Mouse (Mus musculus) myocyte (in vitro differentiated cells): Measurements from ENCODE around the gene Pabpn1. TPM values are rescaled to one million over a fixed set of nuclear protein-coding genes. Genes with fewer than 3 reads are reported as not detected.
A peak's percentile ranks its signal among the peaks of the same experiment; 100 is the strongest.

Source experiments
- H3K27me3 ChIP-seq: one replicate; pipeline ENCODE4 v1.6.1; 2011; ENCODE audit not compliant: control insufficient read depth, insufficient read depth, insufficient read length
- H3K36me3 ChIP-seq: one replicate; pipeline ENCODE4 v1.6.1; 2011; ENCODE audit not compliant: control insufficient read depth, insufficient read depth
- H3K4me2 ChIP-seq: one replicate; pipeline ENCODE4 v1.6.1; 2011; ENCODE audit warnings: low read depth, control low read depth
- H3K4me3 ChIP-seq: one replicate; pipeline ENCODE4 v1.5.1; 2011; ENCODE audit warnings: mild to moderate bottlenecking, control low read depth, moderate library complexity
- H3K79me2 ChIP-seq: one replicate; pipeline ENCODE4 v1.6.1; 2011; ENCODE audit not compliant: control insufficient read depth, insufficient read depth
- H3ac ChIP-seq: one replicate; pipeline ENCODE4 v1.6.1; 2011; ENCODE audit not compliant: control insufficient read depth, insufficient read length
- CEBPB ChIP-seq: IDR thresholded peaks from 2 replicates; pipeline ENCODE4 v1.6.1; 2011; ENCODE audit warnings: mild to moderate bottlenecking, moderate library complexity; ENCODE audit not compliant: poor library complexity, insufficient read depth, severe bottlenecking
- E2F4 ChIP-seq: IDR thresholded peaks from one replicate; pipeline ENCODE4 v1.6.1; 2011; ENCODE audit warnings: mild to moderate bottlenecking, control low read depth, moderate library complexity; ENCODE audit not compliant: insufficient read depth
- MAX ChIP-seq: IDR thresholded peaks from one replicate; pipeline ENCODE4 v1.6.1; 2011; ENCODE audit warnings: low read depth, mild to moderate bottlenecking, control low read depth
- MYOD1 ChIP-seq, 3 experiments: IDR thresholded peaks; one replicate each; pipeline ENCODE4 v1.6.1; 2011; ENCODE audit warnings: control low read depth in 2 of 3, low read depth in 2 of 3, mild to moderate bottlenecking in 2 of 3, moderate library complexity in 1 of 3; ENCODE audit not compliant: insufficient read length in 2 of 3, control insufficient read depth in 1 of 3
- MYOG ChIP-seq, 3 experiments: IDR thresholded peaks; one replicate each; pipeline ENCODE4 v1.6.1; 2011; ENCODE audit warnings: control low read depth in 2 of 3, low read depth in 2 of 3, mild to moderate bottlenecking in 2 of 3; ENCODE audit not compliant: insufficient read length in 2 of 3, control insufficient read depth in 1 of 3, insufficient read depth in 1 of 3
- POLR2A ChIP-seq: IDR thresholded peaks from one replicate; pipeline ENCODE4 v1.6.1; 2011; ENCODE audit warnings: low read depth, mild to moderate bottlenecking, control low read depth, moderate library complexity; ENCODE audit not compliant: insufficient read length
- POLR2AphosphoS2 ChIP-seq: IDR thresholded peaks from one replicate; pipeline ENCODE4 v1.6.1; 2011; ENCODE audit warnings: low read depth, control low read depth; ENCODE audit not compliant: insufficient read length
- REST ChIP-seq: IDR thresholded peaks from one replicate; pipeline ENCODE4 v1.6.1; 2011; ENCODE audit warnings: mild to moderate bottlenecking, control low read depth, moderate library complexity; ENCODE audit not compliant: insufficient read depth, insufficient read length
- SRF ChIP-seq: IDR thresholded peaks from one replicate; pipeline ENCODE4 v1.6.1; 2011; ENCODE audit warnings: low read depth; ENCODE audit not compliant: control insufficient read depth, insufficient read length
- TCF12 ChIP-seq: IDR thresholded peaks from one replicate; pipeline ENCODE4 v1.6.1; 2011; ENCODE audit warnings: mild to moderate bottlenecking, control low read depth; ENCODE audit not compliant: poor library complexity, insufficient read depth, severe bottlenecking
- TCF3 ChIP-seq: IDR thresholded peaks from one replicate; pipeline ENCODE4 v1.6.1; 2011; ENCODE audit warnings: low read depth, control low read depth; ENCODE audit not compliant: insufficient read length
- USF1 ChIP-seq: IDR thresholded peaks from one replicate; pipeline ENCODE4 v1.6.1; 2011; ENCODE audit warnings: low read depth, mild to moderate bottlenecking, control low read depth, moderate library complexity
- polyA plus RNA-seq: library from polyadenylated mRNA; unstranded; fragments of >200 nt; fragmentation: generic; extraction: Trizol; gene quantifications from one replicate; pipeline ENCODE4 v1.2.1, GENCODE M21; 2012; ENCODE audit warnings: missing spikeins

Gene Pabpn1
- polyA plus RNA-seq, 1 experiment: 70.6 TPM

DNA sequence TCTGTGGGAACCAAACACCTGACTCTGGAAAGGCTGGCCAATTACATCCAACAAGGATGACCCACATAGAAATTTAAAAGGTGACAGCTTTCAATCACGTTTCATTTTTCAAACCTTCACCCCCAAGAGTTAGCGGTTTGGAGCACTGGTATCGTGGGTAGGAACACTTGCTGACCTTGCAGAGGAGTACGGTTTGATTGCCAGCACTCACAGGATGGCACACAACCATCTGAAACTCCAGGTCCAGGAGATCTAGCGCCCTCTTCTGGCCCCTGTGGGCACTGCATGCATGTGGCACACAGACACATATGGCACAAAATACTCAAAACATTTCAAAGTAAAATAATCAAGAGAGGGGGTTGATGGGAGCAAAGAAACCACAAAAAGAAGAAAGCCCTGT, 25.4 kb upstream of the Pabpn1 start:
- Histone ChIP-seq H3K4me3 (no peak overlapping the region), H3ac (no peak overlapping the region), H3K36me3 (no peaks in the 10 kb centered on the region), H3K79me2 (no peaks in the 10 kb centered on the region), H3K4me2 (no peak overlapping the region), H3K27me3 (no peaks in the 10 kb centered on the region)
- TF ChIP-seq TCF12 (no peak), MYOD1 (IDR thresholded peaks at IDR 0.05; ENCODE audit: control insufficient read depth in 1 of 3, insufficient read length in 2 of 3, low read depth in 2 of 3) (no peak), POLR2AphosphoS2 (no peak), E2F4 (no peak), MAX (no peak), USF1 (no peak), POLR2A (no peak), MYOG (IDR thresholded peaks at IDR 0.05; ENCODE audit: control insufficient read depth in 1 of 3, insufficient read depth in 1 of 3, insufficient read length in 2 of 3, low read depth in 2 of 3) (no peak), TCF3 (no peak), CEBPB (no peak), SRF (no peak), REST (no peak)

DNA sequence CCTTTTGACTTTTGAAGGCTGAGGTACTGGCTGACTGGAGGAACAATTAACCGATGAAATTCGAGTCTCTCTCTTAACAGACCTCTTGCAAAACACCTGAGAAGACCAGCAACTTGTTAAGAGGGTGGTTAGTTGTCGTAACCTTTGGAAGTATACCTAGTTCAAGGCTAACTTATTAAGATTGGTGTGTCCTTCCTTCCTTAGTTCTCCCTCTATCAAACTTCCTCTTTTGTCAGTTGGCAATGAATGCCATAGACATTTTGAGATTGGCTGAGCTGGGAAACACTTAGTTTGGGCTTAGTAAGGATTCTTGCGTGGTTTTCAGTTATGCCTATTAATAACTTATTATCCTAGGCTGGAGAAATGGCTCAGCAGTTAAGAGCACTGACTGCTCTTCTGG, 24.3 kb upstream of the Pabpn1 start:
- no peak overlapping the region for H3K4me2 ChIP-seq
- H3K79me2 ChIP-seq: no peaks in the 10 kb centered on the region
- H3K27me3 ChIP-seq: no peaks in the 10 kb centered on the region
- H3ac ChIP-seq: no peak overlapping the region
- TF ChIP-seq MYOD1 (IDR thresholded peaks at IDR 0.05; ENCODE audit: control insufficient read depth in 1 of 3, insufficient read length in 2 of 3, low read depth in 2 of 3) (no peak), MYOG (IDR thresholded peaks at IDR 0.05; ENCODE audit: control insufficient read depth in 1 of 3, insufficient read depth in 1 of 3, insufficient read length in 2 of 3, low read depth in 2 of 3) (no peak), POLR2A (no peak), SRF (no peak), TCF12 (no peak), TCF3 (no peak), MAX (no peak), USF1 (no peak), POLR2AphosphoS2 (no peak), CEBPB (no peak)
- H3K36me3 ChIP-seq: no peaks in the 10 kb centered on the region
- no peak overlapping the region for H3K4me3 ChIP-seq

DNA sequence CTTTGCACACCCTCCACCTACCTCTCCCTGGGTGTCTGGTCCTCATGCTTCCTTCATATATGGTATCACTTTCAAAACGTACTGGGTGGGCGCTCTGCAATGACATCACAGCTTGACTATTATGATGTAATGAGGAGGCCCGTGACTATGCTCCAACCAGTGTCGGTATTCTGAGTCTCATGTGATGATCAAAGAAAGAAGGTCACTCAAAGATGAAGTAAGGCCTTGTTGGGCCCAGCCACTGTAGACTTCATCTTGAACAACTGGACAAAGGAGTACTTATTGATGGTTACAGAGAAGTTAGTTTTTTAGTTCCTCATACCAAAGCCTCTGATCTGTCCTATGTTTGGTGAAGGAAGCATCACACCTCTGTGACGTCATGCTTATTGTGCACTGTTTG, 21.4 kb upstream of the Pabpn1 start, which contains the start of gene Homez:
Gene Homez (minus strand): TSS at position 101 of the 400 bp plus-strand sequence.
- H3K4me2 ChIP-seq: no peak within 1 kb of the TSS
- no peak within 1 kb of the TSS for H3ac ChIP-seq
- H3K36me3 ChIP-seq: no peaks in the 10 kb centered on the region
- no peaks in the 10 kb centered on the region for H3K27me3 ChIP-seq
- H3K79me2 ChIP-seq: no peaks in the 10 kb centered on the region
- no peak within 1 kb of the TSS for H3K4me3 ChIP-seq
- no peak for TF ChIP-seq CEBPB
- no peak for TF ChIP-seq POLR2AphosphoS2
- no peak for TF ChIP-seq TCF12
- no peak for TF ChIP-seq E2F4
- TF ChIP-seq USF1: no peak
- no peak for TF ChIP-seq POLR2A
- no peak for TF ChIP-seq MAX
- TF ChIP-seq TCF3: no peak
- TF ChIP-seq SRF: no peak
- no peak for TF ChIP-seq MYOD1 (IDR thresholded peaks at IDR 0.05; ENCODE audit: control insufficient read depth in 1 of 3, insufficient read length in 2 of 3, low read depth in 2 of 3)
- TF ChIP-seq REST: no peak
- no peak for TF ChIP-seq MYOG (IDR thresholded peaks at IDR 0.05; ENCODE audit: control insufficient read depth in 1 of 3, insufficient read depth in 1 of 3, insufficient read length in 2 of 3, low read depth in 2 of 3)

DNA sequence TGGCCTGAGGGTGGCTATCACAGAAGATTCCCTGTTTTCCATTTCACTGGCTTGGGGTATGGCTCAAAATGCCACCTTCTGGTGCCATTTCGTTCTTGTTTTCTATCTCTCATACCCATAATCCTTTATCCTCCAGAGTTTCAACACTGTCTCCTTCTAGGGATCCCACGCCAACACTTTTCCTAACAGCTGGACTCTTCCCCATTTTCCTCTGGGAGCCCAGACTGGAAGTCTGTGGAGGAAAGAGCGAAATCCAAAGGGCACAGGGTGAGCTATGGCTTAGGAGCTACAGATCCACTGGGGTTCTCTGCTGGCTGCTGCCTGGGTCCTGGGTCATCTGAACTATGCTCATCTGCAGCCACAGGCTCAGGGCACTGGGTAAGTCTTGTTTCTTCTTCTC, 18.1 kb upstream of the Pabpn1 start:
- Histone ChIP-seq H3ac (no peak overlapping the region), H3K36me3 (no peaks in the 10 kb centered on the region), H3K4me3 (no peak overlapping the region), H3K79me2 (no peaks in the 10 kb centered on the region), H3K27me3 (no peaks in the 10 kb centered on the region), H3K4me2 (no peak overlapping the region)
- TF ChIP-seq MAX: no peak

DNA sequence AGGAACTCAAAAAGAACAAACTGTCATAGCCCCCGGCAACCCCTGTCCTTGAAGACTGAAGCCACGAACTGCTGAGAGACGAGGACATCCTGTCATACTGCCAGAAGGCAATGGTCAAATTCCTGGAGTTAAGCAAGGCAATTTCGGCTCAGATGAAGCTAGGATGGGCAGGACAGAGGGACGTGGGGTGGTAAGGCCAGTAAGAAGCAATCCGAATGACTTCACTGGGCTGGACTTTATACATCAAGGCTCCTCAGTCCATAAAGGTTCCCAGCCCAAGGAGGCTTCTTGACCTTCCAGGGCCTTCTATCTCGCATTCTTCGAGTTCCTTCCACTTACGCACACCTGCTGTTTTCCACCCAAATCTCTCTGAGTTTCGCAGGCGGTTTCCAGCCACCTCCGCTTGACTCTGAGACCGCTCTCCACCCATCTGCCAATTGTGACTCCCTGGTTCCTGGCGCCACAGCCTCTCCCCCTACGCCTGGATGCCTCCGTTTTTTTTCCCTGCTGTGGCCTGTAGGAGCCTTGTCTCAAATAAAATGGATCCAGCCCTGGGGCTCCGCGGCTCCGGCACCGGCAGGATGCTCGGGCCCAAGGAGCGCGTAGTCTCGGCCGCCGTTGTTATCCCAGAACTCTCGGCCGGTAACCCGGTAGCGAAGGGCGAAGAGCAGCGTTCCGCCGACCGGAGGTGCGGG, 16.3 kb upstream of the Pabpn1 start:
- no peak for TF ChIP-seq E2F4
- TF ChIP-seq TCF12: no peak
- no peak for TF ChIP-seq SRF
- TF ChIP-seq POLR2AphosphoS2: no peak
- TF ChIP-seq REST: no peak
- no peak for TF ChIP-seq MAX
- Histone ChIP-seq H3K4me2 (peak overlapping the region; percentile 97), H3K4me3 (peak overlapping the region; percentile 29), H3ac (peak overlapping the region; percentile 68), H3K27me3 (no peaks in the 10 kb centered on the region), H3K36me3 (no peaks in the 10 kb centered on the region), H3K79me2 (no peaks in the 10 kb centered on the region)
